ENCODE assay signal across 19 mouse cellular contexts in genomic region chr17:56789286-56789685, GRCm38 (mm10). TPM values are rescaled to one million over a fixed set of nuclear protein-coding genes. Genes with fewer than 3 reads are reported as not detected.
"Had no signal": no experiment of that assay in that cellular context is flagged by ENCODE, and none has a peak within 500 bp of the region (broad histone marks: within the 10 kb centered on the region; RNA-seq: fewer than 3 reads in every experiment).

No protein-coding gene starts in this region.

- H3K9me3 ChIP-seq: megakaryocyte, embryonic 14.5 days; midbrain, embryonic 13.5 days; midbrain, embryonic 15.5 days; neural tube, embryonic 12.5 days; stomach, embryonic 15.5 days had no signal

- H3K4me2 ChIP-seq: lung, embryonic 14.5 days; midbrain, embryonic 11.5 days; midbrain, embryonic 13.5 days; midbrain, embryonic 15.5 days; neural tube, embryonic 12.5 days; stomach, embryonic 15.5 days had no signal

- H3K4me3 ChIP-seq: megakaryocyte, embryonic 14.5 days; midbrain, embryonic 13.5 days; midbrain, embryonic 15.5 days; neural tube, embryonic 12.5 days; stomach, embryonic 15.5 days had no signal

- H3K27me3 ChIP-seq: midbrain, embryonic 13.5 days; midbrain, embryonic 15.5 days; neural tube, embryonic 12.5 days; stomach, embryonic 15.5 days had no signal

- H3K4me1 ChIP-seq: midbrain, embryonic 13.5 days; midbrain, embryonic 15.5 days; neural tube, embryonic 12.5 days; stomach, embryonic 15.5 days had no signal

- H3K27ac ChIP-seq: liver, embryonic 14.5 days; macrophage; midbrain, embryonic 13.5 days; midbrain, embryonic 15.5 days; neural tube, embryonic 12.5 days; stomach, embryonic 15.5 days; stomach, postnatal 0 days had no signal

- DNase-seq: lung, embryonic 14.5 days; lung, postnatal 14 days; lung, postnatal 36 days; right cerebral cortex, postnatal 14 days; thymus, adult 2 months; thymus, postnatal 25 days; thymus, postnatal 4 days had no signal

- H3K9ac ChIP-seq: liver, embryonic 14.5 days; lung, embryonic 14.5 days; midbrain, embryonic 13.5 days; midbrain, embryonic 15.5 days; neural tube, embryonic 12.5 days; stomach, embryonic 15.5 days had no signal

- H3K36me3 ChIP-seq: midbrain, embryonic 15.5 days; stomach, embryonic 15.5 days had no signal

- ATAC-seq: midbrain, embryonic 13.5 days; midbrain, embryonic 15.5 days had no signal

RNA-seq across cellular contexts. Expression of gene Prr22, which starts 19.2 kb away (rescaled TPM):
- polyA plus RNA-seq: macrophage had no signal

RNA-seq across cellular contexts. Expression of gene Nrtn, which starts 32.0 kb away (rescaled TPM):
- total RNA-seq: megakaryocyte progenitor cell, adult 5-6 weeks; monocyte, adult 5-6 weeks; neutrophil, adult 5-6 weeks had no signal
- polyA plus RNA-seq: macrophage had no signal
